Mouse (Mus musculus): ENCODE measurements at regions not wholly inside any gene's neighbourhood (a gene's known extent, or its start where the extent isn't known, plus 50 kb on each side); places are given as distances from the start of the nearest gene placed in this dataset.

DNA sequence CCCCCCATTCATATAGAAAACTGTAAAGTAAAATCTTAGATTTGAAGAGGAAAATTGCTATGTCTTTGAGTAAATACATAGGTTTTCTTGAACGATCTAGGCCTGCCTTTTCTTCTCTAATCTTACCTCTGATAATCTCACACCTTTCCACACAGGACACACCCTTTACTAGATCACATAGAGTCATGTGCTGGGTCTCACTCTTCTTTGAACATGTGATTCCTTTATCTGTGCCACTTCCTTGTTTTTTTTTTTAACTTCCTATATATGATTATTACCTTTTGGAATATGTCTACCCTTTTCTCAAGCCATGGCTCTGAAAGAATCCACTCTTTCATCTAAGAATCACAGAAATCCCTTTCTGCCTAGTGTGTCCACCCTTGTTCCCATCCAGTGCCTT lies 136.2 kb downstream of the Klf5 start:
- no peak for DNase-seq

DNA sequence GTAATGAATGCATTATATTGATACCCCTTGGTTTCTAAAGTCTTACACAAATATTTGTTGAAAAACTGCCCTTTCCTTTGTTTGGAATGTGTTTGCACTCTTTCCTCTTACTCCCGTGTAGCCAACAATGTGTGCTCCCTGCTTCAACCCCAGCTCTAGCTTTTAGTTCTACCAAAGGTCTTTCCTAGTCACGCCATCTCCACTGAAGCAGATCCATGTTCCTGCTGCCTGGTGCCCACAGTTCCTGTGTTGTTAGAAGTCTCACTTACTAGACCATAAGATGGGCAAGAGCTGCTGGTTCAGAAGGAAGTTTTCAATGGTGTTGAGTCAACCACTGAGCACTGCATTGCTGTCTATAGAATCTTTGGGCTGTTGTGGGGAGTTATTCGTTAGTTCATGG lies 137.0 kb downstream of the Klf5 start:
- peak in 1 of 2 experiments; percentile 11 for DNase-seq

DNA sequence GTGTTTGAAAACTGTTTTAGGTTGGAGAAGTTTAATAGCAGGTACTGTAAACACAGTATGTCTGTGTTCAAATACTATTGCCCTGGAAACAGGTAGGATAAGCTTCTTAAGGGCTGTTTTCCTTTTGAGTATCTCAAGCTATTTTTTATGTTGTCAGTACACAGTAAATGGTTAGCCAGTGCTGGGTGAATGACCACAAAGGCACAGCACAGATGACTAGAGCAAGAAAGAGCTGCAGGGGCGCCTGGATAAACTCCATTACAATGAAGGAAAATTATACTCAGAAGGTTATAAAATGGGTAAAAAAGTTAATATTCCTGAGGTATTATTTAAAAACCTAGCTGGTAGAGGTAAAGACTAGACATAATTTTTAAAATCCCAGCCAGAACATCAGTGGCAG lies 137.6 kb downstream of the Klf5 start:
- DNase-seq = no peak

DNA sequence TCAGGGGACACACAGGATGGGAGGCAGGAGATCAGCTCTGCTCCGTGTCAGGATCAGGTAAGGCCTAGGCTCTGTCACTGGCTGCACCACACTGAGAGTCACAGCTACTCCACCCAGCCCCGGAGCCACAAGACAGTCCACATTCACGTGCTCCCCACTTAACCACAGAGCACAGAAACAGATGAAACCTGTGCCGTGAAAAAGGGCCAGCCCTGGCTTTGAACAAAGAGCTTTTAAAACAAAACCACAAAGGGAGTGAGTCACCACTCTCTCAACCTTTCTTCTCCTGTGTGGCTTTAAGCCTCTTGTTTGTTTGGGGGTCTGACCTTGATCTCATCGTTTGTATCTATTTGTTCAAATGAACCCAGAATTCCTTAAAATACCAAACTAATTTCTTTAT lies 150.6 kb downstream of the Klf5 start:
- no peak for DNase-seq

DNA sequence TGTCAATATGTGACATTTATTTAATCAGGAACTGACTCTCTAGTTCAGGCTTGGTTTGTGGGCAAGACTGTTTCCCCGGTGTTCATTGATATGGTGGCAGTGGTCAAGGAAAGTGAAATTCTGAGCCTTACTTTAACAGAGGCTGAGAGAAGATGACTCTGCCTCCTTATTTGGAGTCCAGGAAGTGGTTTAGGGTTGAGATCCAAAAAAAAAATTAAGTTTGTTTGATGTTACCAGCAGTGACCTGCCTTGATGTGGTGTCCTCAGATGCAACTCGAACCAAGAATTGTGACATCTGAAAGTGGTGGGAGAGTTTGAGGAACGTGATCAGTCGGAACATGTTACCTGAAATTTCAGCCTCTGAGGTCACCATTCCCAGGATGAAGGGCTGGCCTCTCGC lies 151.4 kb downstream of the Klf5 start:
- DNase-seq = no peak

DNA sequence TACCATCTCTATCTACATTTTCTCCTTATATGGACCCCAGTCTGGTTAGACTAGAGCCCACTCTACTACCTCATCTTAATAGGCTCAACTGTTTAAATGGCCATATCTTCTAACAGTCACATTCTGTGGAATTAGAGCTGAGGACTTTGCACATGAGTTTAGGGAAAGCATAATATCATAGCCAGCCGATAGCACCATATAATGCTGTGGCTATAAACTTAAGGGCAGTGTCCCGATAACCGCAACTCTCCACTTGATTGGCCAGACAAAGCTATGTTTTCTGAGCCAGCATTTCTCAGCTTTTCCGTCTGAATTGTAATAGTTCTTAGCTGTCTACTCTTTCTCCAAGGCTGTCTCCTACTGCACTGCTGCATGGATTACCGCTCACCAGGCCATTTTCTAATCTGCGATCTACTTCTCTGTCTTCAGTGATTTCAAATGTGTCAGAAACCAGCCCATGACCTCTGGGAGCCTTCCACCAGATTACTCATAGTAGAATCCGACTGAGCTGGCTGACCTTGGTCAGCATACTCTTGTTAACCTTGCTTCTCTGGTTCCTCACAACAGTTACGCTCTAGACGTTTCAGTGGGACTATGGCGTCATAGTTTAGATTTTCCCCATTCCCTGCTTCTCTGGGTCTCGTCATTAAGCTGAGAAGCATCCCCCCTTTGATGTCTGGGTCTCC lies 152.8 kb downstream of the Klf5 start:
- no peak for DNase-seq

DNA sequence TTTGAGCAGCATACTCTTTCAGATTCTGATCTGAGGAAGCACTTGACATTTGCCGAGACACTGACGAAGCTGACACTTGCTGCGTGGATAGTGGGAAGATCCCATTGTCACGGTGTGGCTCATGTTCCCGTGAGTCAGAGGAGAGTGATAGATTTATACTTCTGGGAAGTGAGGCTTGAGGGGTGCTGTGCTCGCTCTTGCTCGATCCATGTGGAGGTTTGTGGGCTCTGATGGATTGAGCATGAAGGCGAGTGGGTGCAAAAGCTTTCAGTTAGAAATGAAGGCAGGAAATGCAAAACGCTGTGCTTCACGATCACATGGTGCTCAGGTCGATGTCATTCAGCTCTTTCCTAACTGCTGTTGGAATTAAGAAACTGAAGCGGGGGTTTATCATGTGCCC lies 155.4 kb downstream of the Klf5 start:
- no peak for DNase-seq

DNA sequence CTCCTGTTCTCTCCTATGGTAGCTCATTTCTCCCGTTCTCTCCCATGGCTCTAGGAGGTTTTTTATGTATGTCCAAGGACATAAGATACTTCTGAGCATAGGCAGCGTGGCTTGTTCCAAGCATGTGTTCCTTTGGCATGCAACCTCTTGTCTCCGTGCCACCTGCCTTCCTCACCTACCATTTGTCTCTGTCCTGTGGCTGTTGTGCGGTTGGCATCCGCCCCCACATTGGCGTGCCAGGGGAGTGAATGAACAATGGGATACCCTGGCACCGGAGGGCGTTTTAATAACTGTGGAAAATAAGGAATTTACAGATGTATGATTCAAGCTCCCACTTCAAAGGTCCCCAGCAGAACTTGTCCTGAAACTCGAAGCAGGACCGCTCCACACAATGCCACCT lies 158.1 kb downstream of the Klf5 start:
- DNase-seq = peak in 1 of 2 experiments; percentile 7

DNA sequence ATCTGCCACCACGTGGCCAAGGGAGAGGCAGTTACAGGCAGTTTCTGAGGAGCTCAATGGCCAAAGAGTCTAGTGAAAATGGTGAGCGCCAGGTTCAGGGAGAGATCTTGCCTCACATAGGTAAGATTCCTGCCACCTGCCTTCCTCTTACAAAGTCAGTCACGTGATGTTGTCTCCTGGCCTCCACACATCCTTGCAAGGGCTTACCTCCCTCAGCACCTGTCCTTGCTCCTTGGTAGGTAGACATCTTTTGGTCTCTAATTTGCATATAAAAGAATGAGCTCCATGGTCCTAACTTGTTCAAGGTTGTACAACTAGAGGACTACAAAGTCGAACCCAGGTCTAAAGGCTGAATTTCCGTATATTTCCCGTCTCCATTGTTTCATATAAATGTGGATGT lies 159.1 kb downstream of the Klf5 start:
- DNase-seq = no peak

DNA sequence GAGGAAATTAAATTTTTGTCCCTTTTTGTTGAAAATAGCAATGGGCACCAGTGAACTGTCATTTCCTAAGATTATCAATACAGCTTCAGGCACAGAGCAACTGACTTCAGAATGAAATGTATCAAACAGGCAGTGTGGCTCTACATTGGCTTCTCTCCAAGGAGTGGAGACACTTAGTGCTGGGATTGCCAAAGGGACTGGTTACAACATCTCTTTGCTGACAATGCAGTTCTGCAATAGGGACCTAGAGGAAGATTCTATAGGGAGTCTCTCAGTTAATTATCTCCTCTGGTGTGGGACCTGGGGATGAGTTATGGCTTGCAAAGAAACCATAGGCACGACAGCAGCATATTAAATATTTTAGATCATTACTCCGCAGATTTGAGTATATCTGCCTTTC lies 173.6 kb downstream of the Klf5 start:
- DNase-seq = no peak

DNA sequence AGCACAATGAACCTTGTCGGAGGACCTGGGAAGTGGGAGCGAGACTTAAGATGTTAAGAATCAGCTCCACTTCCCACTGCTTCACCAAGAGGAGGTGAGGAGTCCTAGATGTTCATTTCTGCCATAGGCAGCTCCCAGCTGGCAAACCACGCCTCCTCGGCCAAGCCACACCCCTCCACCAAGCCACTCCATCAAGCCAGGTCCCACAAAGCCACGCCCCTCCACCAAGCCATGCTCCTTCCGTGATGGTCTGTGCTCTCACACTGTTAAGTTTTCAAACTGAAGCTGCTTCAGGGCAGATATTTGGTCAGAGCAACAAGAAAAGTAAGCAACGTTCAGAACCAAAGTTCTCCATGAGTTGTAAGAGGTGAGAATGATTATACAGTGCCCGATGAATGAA lies 176.8 kb downstream of the Klf5 start:
- peak; percentile 11 to 13 for DNase-seq

DNA sequence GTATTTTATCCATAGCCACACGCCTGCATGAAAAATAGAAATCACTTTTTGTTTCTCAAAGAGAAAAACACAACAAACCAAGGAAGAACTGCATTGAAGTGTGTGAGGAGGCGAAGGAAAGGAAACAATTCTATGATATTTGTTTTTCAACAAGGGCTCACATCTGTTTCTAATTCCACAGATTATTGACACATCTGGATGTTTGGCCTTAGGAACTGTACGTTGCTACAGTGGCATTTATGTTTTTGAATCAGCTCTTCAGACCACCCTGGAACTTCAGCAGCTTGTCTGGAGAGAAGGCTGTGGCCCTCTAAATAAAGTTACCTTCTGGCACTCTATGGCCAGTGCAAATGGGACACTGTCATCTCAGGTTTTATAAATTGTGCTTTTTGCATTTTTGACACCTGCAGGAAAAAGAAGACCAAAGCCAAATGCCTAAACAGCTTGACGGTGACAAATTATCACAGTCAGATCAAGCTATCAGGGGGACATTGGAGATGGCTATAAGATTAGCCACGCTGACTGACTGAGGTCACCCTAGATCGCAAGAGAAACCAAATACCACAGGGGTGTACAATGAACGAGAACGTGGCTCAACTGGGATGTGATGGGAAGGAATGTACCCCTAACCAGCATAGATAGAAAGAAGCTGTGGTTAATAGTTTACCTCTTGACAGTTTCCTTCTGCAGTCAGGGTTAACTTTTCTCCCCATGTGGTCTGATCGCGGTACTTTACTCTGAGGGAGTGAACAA lies 182.0 kb downstream of the Klf5 start:
- DNase-seq = no peak

DNA sequence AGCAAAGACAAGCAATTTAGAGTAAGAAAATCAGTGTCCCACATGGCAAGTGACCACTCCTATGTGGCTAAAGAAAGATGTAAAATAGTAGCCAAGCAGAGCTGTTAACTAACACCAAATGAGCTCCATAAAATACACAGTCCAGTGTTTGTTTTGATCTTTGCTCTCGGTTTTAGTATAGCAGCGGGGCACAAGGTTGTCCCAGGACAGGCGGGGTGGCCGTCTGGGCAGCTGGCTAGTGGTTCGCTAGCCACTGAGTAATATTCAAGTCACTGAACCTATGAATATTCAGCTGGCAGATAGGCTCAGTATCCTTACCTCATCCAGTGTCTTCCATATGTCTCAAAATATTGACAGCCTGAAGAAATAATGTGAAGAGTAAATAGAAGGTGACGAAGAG lies 189.5 kb downstream of the Klf5 start:
- DNase-seq = no peak

DNA sequence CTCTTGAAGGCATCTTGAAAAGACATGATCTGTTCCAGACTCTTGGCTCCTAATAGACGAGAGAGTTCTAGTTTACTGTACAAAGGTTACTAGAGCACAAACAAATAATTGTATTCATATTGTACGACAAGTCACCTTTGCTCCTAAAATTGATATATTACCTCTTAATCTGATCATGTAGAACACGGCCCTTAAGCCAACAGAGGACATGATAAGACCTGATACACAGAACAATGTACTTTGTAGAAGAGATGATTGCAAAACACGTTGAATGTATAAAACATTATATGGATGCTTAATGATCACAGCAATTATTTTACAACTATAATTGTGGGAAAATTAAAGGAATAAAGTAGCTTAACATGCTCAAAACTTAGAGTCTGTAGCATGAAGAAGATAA lies 194.7 kb downstream of the Klf5 start:
- no peak for DNase-seq

DNA sequence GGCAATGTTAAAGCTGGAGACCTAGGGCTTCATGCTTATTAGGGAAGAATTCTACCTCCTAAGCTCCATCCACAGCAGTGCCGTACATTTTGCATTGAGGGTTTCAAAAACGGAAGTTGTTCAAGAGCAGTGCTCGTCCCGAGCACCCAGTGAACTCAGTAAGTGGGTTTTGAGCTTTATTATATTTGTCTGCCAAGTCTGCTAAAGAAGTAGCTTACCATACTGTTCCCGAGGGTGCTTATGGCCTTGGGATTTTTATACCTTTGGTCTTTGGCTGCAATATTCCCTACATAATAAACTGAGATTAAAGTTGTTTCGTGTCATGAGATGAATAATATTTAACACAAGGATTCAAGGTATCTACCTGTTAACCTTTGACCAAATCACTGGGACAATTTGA lies 195.2 kb downstream of the Klf5 start:
- no peak for DNase-seq

DNA sequence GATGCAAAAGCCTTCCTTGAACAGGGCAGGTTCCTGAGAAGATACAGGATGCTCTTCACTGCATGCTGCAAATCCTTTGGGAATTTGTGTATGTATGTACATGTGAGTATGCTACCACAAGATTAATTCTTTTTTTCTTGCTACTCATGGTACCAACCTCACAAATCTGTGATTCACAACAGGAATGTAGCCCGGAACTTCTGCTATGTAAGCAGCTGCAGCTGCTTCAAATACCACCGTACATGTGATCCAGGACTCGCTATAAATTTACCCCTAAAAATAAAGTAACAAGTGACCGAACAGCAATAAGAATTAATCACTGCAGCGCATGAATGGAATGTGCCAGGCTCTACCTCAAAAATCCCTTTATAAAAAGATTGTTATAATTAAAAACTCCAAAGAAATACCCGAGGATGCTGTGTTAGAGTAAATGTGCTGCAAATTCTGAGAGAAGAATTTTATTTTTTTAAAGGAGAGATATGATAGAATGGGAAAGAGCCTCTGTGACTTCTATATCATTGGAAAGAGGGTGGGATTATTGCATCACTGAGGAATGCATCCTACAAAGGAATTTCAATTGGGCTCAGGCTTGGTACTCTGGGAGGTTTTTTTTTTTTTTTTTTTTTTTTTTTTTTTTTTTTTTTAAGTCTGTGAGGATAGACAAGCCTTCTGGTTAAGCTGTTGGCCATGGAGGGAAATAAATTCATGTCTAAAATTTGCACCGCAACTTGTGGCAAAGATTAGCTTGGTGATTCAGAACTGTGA lies 201.2 kb downstream of the Klf5 start:
- DNase-seq = no peak

DNA sequence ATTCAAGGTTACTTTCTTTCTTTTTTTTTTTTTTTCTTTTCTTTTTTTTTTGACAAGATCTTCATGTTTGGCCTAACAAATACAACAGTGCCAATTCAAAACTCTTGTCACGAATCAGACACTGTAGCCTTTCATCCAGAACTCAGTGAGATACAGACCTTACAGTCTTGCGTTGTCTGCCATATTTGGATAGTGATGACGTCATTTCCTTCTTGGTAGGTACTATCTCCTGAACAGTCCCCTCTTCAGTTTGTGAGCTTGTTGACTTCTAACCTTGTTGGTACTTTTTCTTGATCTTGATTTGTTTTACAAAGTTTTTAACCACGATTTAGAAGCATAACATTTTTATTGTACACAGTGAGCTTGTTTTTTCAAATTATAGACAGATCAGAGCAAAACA lies 206.4 kb downstream of the Klf5 start:
- DNase-seq = no peak

DNA sequence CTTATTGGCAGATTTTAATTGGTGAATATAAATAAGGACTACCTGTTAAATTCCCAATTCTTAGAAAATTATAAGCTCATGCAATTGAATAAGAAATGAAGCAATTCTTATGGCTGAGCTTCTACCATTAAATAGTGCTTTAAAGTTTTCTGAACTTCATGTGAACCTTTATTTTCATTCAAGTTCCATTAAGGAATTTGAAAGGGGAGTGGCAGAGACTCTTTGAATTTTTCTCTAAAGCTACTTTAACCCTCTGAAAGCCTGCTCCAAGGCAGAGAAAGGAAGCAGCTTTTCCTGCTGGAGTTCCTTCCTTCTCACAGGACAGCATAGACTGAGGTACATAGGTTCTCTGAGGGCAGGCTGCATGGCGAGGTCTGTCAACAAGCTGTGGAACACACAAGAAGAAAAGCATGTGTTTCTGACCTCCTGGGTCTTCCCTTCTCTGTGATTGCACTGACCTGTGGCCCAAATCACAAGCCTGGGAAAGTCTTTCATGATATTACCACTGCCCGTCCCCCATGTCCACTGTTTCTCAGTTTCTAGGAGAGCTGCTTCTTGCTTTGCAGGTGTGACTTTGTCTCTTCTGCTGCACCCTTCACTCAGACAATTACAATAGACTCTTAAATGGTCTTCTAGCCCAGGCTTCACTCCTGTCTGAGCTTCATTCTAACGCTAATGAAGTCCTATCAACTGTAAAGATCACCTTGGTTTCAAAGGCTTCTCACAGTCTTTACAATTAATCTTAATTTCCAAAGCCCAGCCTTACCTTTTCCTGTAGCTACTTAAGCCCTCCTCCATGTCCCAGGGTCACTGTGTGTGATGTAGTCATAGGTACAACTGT lies 211.4 kb downstream of the Klf5 start:
- no peak for DNase-seq

DNA sequence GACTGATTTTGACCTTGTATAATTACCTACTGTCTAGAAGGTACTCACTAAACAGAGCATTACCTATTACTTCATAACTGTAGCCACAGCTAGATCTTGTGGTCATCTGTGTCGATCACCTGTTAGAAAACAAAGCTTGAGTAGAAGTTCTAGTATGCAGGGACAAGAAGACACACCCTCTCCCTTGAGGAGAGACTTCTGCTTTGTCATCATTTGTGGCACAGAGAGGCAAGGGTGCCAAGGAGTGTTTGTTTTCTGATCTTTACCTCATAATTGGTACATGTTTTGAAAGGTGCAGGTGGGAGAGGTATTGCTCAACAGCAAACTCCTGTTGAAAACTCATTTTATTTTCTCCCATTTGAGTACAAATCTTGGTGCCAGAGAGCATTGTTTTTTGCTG lies 217.0 kb downstream of the Klf5 start:
- no peak for DNase-seq

DNA sequence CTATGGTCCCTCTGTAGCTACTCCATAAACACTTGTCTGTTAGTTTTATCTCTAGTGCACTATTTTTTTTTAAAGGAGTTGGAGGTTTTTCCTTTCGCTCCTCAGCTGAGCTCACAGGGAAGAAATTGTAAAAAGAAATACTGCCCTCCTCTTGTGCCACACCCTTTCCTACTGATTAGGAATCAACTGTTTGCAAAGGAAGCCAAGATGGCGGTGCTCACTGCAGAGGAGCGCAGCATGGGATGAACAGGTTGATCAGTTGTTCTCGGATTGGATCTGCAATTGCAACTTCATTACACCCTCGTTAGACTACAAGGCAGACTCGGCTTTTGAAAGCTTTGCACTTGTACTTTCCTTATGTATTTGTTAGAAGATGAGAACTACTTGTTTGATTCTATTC lies 218.2 kb downstream of the Klf5 start:
- DNase-seq = no peak

DNA sequence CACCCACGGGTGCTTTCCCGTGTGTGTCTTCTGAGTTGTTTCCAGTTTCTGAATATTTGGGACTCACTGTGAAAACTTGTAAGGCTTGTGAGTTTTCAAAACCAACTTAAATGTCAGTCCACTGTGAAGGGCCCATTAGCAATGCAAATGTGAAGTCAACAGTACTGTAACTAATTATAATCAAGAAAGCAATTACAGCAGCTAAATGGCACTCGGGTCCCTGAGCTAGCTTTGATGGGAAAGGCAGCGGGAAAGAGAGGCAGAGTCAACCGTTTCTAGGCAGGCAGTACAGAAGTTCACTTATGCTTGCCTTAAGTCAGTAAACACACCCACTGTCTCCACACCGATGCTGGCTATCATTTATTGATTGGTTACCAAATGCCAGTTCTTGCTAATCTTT lies 221.9 kb downstream of the Klf5 start:
- DNase-seq = no peak

DNA sequence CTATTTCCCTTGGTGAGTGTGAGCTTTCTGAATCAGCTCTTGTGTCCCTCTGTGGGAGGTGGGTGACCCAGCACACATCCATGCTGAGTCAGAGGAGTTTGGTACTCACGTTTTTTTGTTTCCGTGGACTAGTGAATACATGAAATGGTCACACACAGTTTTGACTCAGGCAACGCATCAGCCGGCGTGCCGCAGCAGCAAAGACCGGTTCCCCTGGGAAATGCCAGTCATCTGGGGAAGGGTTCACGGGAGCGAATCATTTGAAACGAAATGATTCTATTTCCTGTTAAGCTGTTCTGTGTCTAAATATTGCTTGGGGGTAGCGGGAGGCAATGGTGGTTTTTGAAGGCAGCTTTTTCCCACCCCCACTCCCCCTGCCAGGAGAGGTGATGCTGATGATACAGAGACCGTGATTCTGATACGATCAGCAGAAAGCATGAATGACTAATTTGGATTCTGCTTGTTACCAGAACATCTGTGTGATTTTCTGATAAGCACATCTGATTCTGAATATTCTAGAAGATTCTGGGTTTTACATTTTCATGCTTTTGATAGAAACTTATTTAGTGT lies 223.5 kb downstream of the Klf5 start:
- DNase-seq = no peak

DNA sequence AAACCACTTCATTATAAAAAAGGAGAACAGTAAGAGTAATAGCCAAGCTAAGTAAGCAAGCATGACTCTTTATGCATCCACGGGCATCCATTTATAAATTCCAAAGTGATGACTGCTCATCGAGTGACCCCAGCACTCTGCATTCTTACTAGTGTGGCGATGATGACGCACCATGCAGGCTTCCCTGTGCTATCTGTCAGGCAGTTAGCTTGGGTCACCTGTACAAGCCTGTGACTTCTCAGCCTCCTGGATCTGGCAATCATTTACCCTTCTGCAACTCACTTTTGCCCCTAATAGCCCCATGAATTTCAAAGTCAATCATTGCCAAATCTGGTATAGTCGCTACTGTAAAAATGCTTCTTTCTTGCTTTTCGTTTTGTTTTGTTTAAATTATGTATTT lies 237.3 kb downstream of the Klf5 start:
- DNase-seq = peak; percentile 21 to 42

All from kidney, postnatal 4 days (tissue).